Mouse (Mus musculus) frontal cortex, postnatal 14 days (tissue): Measurements from ENCODE around the gene Pnp2.
"Not testable (repeated sequence)": the region's sequence is repeated elsewhere in the genome, so short reads cannot be mapped to it uniquely, and the experiment has no call there.

Source experiments
- DNase-seq, 2 experiments: peaks; one replicate each; pipeline ENCODE4 v3.0.0; 2022; ENCODE audit warnings: low spot score in 2 of 2

The Pnp2 gene

DNA sequence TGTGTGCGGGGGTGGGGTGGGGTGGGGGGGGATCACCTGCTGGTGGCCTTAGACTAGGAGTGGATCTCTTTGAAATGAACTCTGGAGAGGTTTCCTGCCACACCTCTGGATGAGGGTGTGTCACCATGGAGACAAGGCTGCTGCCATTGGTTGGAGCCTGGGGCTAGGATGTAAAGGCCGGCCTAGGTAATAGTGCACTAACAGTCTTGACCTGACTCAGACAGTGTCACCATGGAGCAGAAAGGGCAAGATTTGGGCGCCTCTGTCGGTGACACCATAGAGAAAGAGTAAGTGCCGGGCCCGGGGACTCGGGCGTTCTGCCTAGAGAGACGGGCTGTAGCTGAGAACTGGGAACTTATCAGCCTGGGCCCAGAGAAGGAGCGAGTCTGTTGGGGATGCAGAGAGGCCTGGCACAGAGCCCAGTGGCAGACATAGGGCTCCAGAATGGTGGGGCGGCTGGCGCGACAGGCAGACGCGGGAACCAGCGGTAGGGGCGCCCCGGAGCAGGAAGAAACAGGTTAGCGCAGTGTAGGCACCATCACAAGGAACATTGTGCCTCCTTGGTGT lies at the start of gene Pnp2:
Pnp2 (plus strand) TSS at position 51 of the 567 bp plus-strand sequence.
- DNase-seq: peak; percentile 45 to 56

DNA sequence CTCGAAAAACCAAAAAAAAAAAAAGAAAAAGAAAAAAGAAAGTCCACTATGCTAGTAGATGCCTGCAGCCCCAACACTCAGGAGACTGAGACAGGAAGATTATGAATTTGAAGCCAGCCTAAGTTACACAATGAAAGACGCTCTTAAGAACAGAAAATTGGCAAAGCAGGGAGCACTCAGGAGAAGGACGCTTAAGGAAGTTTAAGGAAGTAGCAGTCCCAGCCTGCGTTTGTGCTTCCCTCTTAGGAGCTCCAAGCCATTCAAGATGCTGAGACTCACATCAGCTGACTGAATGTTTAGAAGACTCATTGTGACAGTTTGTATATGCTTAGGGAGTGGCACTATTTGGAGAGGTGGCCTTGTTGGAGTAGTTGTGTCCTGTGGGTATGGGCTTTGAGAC lies 47.7 kb upstream of the Pnp2 start:
- DNase-seq: no peak

DNA sequence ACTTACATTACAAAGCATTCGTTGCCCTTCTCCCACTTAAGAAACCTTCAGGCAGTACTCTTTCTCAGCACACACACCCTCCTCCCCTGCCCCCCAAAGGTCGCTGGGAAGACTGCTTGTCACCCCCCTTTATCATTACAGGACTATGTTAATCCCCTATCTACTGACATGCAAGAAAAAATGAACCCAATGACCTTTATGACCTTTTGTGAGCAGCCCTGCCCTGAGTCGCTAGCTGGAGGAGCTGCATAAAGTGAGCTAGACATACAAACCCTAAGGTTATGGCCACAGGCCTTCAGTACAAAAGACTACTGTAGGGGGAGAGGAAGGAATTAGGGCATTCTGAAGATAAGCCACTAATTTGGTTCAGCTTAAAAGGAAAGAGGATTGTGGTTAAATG lies 44.4 kb upstream of the Pnp2 start:
- no peak for DNase-seq

DNA sequence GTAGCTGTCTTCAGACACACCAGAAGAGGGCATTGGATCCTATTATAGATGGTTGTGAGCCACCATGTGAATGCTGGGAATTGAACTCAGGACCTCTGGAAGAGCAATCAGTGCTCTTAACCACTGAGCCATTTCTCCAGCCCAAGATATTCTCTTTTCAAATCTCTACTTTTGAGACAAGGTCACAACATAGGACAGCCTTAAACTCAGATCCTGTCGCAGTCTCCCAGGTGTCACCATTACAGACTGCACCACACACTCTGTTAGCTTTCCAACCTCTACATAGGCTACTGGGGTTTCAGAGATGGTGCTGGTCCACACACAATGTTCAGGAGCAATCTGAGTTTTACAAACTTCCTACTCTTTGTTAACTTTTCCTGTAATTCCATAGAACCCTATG lies 32.4 kb upstream of the Pnp2 start:
- not testable (repeated sequence) for DNase-seq

DNA sequence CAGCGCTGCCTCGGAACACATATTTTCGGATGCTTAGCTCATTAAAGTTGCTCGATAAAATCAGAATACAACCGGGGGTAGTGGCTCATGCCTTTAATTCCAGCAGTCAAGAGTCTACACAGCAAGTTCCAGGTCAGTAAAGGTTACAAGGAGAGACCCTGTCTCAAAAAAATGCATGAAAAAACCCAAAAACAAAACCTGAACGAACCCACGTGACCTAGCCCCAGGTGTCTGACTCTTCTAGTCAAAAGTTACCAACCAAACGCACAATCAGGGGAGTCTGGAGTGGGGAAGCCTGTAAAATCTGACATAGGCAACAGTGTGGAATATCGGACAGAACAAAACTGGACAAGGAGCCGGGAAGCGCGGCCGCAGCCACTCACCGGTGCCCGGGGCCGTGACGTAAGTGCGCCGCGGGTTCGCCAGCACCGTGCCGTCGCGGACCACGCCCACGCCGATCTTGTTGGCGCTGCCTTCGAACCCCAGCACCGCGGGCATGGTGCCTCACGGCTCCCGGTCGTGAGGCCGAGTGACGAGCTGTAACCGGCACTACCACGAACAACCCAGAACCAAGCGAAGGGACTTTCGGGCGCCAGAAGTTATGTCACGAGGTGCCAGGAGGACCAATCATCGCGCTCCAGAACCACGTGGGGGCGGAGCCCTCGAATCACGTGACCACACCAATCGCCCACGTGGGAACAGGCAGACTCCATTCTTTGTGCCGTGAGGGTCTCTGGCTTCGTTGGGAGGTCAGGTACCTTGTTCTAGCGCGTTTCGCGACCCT lies 31.3 kb upstream of the Pnp2 start, which contains the start of the genes Osgep and Apex1:
Osgep (minus strand) TSS at position 613 of the 784 bp plus-strand sequence.
Apex1 (plus strand) TSS at position 688 of the 784 bp plus-strand sequence.
- DNase-seq: peak; percentile 97 to 98

DNA sequence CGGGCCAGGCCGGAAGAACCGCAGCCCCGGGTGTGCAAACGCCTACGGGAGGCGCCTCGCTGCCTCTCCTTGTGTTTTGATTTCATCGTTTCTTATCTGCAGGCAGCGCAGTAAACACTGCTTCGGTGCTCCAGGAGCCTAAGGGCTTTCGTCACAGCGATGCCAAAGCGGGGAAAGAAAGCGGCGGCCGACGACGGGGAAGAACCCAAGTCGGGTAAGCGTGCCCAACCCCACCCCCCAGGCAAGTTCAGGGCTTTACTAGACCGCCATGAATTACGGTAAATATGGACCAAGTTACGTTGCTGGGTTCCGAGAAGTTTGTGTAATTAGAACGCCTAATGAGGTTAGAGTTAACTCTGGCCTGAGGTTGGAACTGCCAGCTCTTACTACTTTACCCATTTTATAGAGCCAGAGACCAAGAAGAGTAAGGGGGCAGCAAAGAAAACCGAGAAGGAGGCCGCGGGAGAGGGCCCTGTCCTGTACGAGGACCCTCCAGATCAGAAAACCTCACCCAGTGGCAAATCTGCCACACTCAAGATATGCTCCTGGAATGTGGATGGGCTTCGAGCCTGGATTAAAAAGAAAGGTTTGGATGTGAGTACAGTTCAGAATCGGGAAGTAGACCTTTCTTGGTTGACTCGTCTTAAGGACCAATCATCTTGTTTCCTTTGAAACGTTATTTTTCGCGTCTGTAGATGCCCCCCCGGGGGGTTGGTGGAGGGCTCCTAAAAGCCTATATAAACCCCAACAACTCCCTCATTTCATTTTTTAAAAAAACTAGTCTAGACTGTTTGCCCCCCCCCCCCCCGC lies 30.5 kb upstream of the Pnp2 start:
- DNase-seq: no peak

DNA sequence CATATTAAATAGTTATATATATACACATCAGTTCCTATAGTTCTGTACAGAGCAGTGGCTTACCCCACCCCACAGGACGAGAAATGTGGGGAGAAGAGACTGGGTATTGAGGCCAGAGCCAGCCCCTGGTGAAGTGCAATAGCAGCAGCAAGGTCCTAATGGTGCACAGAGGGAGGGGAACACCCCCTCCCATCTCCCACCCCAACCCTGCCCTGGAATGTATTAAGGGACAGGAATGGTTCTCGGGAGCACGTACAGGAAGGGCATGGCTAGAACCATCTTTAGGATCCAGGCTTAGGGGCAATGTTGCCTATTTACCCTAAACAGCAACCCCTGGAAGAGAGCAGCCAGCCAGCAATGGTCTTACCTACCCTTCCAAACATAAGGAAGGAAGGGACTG lies 28.4 kb upstream of the Pnp2 start:
- DNase-seq: no peak

DNA sequence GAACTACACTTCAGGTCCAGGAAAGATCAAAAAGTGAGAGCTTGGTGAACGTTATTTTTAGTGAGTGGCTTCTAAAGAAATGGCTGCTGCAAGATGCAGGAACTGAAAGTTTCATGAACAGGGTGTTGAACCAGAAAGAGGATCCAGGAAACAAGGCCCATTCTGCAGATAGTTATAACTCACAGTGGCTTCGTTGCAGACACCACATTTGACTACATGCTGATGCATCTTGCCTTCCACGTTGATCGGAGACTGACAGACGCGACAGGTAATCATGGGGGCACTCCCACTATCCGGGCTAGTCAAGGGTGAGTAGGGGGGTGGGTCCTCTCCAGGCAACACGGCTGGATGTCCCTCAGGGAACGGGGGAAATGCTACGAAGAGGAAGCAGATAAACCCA lies 25.8 kb upstream of the Pnp2 start:
- peak; percentile 18 for DNase-seq

DNA sequence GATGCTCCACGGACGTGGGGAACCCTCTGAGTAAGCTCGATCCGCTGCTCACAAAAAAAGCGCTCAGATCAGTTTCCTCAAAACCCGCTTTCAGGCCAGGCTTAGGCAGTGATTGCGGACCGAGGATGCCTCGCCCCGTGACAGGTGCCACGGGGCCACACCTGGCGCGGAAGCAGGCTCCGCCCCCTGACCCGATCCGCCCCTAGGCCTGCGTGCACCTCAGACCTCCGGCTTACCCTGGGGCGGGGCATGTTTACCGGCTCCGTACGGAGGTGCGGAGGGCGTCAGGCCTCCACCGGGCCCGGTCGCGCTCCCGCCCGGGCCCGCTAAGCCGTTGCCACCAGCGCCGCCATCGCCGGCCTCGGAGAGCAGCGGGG lies 25.4 kb upstream of the Pnp2 start:
- DNase-seq: no peak

DNA sequence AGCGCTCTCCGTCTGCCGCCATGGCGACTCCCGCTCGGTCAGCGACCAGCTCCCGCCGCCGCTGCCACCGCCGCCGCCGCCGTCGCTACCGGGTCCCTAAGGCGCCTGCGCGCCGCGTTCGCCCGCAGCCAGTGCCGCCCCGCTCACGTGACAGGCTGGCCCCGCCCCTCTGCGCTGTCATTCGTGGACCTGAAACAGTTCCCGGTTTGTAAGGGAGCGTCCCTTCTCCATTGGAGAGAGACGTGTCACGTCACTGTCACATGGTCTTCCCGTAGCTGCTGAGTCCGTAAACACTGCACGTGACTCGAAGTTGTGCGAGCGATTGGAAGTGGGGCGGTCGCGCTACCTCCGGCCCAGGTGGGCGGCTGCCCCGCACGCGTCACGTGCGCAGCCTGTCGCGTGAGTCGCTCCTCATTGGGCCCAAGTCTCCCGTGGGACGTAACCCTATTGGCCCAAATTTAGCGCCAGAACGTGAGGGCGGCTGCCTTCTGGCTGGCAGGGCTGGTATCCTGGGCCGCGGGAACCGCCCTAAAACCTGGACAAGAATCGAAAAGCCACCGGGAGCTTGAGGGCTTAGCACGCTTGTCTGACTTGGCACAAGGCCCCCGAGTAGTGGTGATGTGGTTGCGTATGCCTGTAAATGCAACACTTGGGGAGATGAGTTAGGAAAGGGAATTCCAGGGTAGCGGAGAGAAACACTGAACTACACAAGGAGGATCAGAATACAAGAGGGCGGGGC lies 24.9 kb upstream of the Pnp2 start, which contains the start of the genes Pip4p1 and Pnp:
Pip4p1 (minus strand) TSS at position 103 of the 739 bp plus-strand sequence.
Pnp (plus strand) TSS at position 329 of the 739 bp plus-strand sequence.
- DNase-seq: peak; percentile 99 to 100

DNA sequence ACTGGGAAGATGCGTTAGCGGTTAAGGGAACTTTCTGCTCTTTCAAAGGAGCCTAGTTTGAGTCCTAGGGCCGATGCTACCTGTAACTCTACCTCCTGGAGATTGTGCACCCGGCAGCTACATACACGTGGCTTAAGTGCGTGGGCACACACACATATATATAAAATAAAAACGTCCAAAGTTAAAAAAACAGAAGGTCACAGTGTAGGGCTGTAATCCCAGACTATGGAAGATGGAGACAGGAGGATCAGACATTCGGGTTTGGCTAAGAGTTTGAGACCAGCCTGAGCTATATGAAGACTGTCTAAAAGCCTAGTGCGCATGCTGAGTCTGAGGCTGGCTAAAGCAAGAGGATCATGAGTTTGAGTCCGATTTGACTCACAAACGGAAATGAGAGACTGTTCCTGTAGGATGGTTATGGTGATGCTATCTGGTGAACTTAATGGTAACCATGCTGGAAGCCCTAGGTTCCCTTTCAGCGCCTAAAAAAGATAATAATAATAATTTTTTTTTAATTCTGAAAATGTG lies 24.2 kb upstream of the Pnp2 start:
- no peak for DNase-seq

DNA sequence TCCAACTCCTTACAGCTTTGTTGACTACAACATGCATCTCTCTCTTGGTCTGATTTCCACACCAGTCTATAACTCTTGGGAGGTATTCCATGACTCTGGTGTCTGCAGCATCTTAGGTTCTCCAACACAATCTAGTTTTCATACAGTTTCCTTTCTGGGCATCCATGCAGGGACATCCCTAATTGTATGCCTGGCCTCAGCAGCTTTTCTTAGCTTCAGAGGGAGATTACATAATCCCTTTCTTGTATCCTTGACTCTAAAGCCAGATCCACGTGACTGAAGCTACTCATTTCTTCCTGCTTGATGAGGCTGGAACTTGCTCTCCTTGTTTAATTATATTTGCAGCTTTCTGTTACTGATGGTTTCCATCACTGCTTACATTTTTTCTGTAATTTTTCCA lies 19.1 kb upstream of the Pnp2 start:
- no peak for DNase-seq

DNA sequence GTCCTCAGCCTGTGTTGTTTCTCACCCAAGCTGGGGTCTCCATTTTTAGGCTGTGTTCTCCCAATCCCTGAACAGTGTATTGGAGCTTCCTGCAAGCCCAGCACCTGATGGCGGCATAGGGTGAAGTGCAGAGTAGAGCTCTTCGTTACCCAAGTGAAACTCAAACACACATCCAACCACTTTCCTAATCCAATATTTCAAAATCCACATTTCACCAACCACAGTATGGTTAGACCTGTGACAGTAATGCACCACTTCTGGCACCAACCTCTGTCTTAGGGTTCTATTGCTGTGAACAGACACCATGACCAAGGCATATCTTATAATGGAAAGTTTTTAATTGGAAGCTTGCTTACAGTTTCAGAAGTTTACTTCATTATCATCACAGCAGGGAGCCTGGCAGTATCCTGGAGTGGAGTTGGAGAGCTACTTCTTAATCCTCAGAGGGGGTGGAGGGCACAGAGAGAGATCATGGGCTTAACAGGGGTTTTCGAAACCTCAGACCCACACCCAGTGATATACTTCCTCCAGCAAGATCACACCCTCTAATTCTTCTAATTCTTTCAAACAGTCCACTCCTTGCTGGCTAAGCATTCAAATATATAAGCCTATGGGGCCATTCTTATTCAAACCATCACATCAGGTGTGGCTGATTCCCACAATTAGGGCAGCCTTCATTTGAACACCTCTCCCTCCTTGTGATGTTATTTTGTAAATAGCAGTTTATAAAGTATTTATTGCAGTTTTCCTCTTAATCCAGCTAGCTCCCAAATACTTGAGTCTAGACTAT lies 17.5 kb upstream of the Pnp2 start:
- DNase-seq: no peak

DNA sequence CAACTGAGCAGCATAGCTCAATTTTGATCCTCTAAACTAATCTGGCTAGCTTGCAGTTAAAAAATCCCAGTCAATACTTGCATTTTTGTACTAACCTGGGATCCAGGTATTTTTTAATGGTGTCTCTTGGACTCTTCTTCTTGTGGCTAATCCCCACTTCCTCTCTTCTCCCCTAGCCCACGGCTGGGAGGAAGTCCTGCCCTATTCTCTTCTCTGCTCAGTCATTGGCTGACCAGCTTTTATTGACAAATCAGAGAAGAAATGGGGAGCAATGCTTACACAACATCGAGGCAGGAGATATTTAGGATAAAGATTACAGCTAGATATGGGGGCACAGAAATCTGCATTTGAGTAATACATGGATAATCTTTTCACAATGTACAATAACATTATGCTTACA lies 16.9 kb upstream of the Pnp2 start:
- no peak for DNase-seq

DNA sequence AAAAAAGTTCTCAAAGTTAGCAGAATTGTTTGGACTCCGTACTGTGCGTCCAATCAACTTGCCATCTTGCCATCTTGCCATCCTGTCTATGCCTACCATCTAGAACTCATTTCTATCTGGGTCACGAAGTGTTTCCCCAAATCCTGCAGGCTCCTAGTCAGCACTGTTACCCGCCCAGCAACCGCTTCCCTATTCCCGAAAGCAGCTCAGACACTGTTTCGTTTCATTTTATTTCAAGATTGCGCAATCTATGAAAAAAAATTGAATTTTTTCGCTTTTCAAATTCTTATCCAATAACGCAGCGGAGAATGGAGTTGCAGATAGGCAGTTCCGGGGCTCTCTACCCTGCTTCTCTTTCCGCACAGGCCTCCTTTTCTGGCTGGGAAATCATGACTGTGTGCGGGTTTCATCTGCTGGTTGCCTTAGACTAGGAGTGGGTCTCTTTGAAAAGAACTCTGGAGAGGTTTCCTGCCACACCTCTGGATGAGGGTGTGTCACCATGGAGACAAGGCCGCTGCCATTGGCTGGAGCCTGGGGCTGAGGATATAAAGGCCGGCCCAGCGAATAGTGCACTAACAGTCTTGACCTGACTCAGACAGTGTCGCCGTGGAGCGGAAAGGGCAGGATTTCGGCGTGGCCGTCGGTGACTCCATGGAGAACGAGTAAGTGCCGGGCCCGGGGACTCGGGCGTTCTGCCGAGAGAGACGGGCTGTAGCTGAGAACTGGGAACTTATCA lies 11.7 kb upstream of the Pnp2 start, which contains the start of gene Gm49342:
Gm49342 (plus strand) TSS at position 586 of the 736 bp plus-strand sequence.
- peak; percentile 88 to 89 for DNase-seq

DNA sequence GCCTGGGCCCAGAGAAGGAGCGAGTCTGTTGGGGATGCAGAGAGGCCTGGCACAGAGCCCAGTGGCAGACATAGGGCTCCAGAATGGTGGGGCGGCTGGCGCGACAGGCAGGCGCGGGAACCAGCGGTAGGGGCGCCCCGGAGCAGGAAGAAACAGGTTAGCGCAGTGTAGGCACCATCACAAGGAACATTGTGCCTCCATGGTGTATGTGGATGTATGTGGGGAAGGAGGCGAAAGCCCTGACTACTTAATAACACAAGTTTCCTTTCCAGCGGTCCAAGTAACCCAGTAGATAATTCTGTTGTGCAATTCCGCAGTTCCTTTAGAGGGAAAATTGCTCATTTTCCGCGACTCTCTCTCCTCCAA lies 11.1 kb upstream of the Pnp2 start:
- DNase-seq: not testable (repeated sequence)

DNA sequence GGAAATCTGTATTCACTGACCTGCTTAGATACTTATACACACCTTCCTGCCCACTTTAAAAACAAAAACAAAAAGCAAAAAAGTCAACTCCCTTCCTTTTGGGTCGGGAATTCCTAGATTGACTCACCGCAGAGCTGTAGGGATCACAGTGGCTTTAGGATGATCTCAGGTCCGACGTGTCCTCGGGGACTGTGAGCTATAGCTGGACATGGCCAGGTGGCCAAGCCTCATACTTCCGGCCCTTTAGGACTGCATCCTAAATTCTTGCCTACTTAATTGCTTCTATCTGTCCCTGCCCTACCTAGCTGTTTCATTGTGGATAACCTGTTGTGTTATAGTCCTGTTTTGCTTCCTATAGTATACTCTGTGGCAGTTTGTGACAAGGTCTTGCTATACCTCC lies 10.7 kb upstream of the Pnp2 start:
- DNase-seq: not testable (repeated sequence)

DNA sequence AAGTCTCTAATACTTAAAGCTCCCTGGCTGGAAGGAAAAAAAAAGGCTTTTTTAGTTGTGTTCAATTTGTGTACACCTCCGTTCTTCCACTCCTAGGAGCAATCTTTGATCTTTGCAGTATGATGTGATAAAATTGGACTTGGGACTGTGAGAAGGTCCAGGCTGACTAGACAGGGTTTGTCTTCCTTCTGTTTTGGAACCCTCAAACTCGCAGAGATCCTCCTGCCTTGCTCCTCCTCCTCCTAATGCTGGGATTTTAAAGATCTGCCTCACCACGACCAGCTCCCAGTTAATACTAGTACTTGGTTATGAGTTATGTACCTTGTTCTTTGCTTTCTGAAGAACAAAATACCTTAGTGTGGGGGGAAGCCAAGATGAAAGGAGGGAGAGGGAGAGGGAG lies 10.3 kb upstream of the Pnp2 start:
- not testable (repeated sequence) for DNase-seq

DNA sequence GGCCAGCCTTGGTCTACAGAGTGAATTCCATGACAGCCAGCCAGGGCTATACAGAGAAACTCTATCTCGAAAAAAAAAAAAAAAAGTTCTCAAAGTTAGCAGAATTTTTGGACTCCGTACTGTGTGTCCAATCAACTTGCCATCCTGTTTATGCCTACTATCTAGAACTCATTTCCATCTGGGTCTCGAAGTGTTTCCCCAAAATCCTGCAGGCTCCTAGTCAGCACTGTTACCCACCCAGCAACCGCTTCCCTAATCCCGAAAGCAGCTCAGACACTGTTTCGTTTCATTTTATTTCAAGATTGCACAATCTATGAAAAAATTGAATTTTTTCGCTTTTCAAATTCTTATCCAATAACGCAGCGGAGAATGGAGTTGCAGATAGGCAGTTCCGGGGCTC lies 305 bp upstream of the Pnp2 start:
- no peak for DNase-seq

DNA sequence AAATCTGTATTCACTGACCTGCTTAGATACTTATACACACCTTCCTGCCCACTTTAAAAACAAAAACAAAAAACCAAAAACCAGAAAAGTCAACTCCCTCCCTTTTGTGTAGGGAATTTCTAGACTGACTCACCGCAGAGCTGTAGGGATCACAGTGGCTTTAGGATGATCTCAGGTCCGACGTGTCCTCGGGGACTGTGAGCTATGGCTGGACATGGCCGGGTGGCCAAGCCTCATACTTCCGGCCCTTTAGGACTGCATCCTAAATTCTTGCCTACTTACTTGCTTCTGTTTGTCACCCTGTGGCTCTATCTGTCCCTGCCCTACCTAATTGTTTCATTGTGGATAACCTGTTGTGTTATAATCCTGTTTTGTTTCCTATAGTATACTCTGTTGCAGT lies 932 bp downstream of the Pnp2 start:
- DNase-seq: not testable (repeated sequence)
